Mouse (Mus musculus): ENCODE measurements around the gene Bace2.

DNA sequence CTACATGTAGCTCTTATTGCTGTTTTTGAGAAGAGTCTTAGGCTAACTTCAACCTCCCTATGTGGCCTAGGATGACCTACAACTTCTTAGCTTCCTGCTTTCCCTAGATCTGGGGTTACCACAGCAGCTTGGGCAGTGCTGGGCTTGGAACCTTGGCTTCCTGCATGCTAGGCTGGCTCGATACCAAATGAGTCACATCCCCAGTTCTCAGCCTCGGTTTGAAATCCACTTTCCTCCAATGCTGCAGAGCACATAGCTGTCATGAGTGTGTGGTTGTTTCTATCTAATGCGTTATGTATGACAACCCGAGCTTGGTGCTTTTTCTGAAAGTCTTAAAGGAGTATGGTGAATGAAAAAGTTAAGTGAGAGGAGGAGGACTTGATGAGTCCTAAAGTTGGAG, 74.8 kb downstream of the Bace2 start:
- TF ChIP-seq GATA1 (IDR thresholded peaks at IDR 0.05; ENCODE audit: borderline replicate concordance, low read length): no peak
- no peak for TF ChIP-seq FLI1 (IDR thresholded peaks at IDR 0.05; ENCODE audit: low read length)

Data from megakaryocyte, embryonic 14.5 days (primary cell).